Mouse (Mus musculus) neural tube, embryonic 11.5 days (tissue): Measurements from ENCODE around the gene Timd4. TPM values are rescaled to one million over a fixed set of nuclear protein-coding genes. Genes with fewer than 3 reads are reported as not detected.
A peak's percentile ranks its signal among the peaks of the same experiment; 100 is the strongest.

Source experiments
- ATAC-seq: fragments of 200-750 bp; cut with Nextera tagmentation; 2 replicates; pipeline ENCODE4 v1.8.0; 2017; ENCODE audit warnings: moderate number of reproducible peaks, mild to moderate bottlenecking, moderate TSS enrichment, moderate library complexity; ENCODE audit not compliant: insufficient read depth, low FRiP score, low TSS enrichment
- DNase-seq: peaks from one replicate; pipeline ENCODE4 v3.0.0-alpha.2; 2015; ENCODE audit warnings: low spot score
- H3K27ac ChIP-seq: fragments of 300-500 bp; sonication (generic); 2 replicates; pipeline ENCODE4 v1.5.1; 2014; ENCODE audit warnings: low read depth, mild to moderate bottlenecking, low read length
- H3K27me3 ChIP-seq: fragments of 300-500 bp; sonication (generic); 2 replicates; pipeline ENCODE4 v1.6.1; 2014; ENCODE audit warnings: mild to moderate bottlenecking, low read length, mixed read lengths; ENCODE audit not compliant: control insufficient read depth, insufficient read depth
- H3K36me3 ChIP-seq: fragments of 300-500 bp; sonication (generic); 2 replicates; pipeline ENCODE4 v1.6.1; 2014; ENCODE audit warnings: mild to moderate bottlenecking, low read length, moderate library complexity, mixed read lengths; ENCODE audit not compliant: control insufficient read depth, insufficient read depth
- H3K4me1 ChIP-seq: fragments of 300-500 bp; sonication (generic); 2 replicates; pipeline ENCODE4 v1.6.1; 2014; ENCODE audit warnings: low read length, mixed read lengths; ENCODE audit not compliant: control insufficient read depth, insufficient read depth
- H3K4me2 ChIP-seq: fragments of 300-500 bp; sonication (generic); 2 replicates; pipeline ENCODE4 v1.6.1; 2014; ENCODE audit warnings: low read depth, mild to moderate bottlenecking, moderate library complexity
- H3K4me3 ChIP-seq: fragments of 300-500 bp; sonication (generic); 2 replicates; pipeline ENCODE4 v1.5.1; 2014; ENCODE audit warnings: low read depth, low read length
- H3K9ac ChIP-seq: fragments of 300-500 bp; sonication (generic); 2 replicates; pipeline ENCODE4 v1.6.1; 2014; ENCODE audit warnings: mild to moderate bottlenecking, low read length
- H3K9me3 ChIP-seq: fragments of 300-500 bp; sonication (generic); 2 replicates; pipeline ENCODE4 v1.6.1; 2016; ENCODE audit warnings: low read length; ENCODE audit not compliant: control insufficient read depth
- WGBS: fragments of 180-500 bp; shearing (Covaris S2); extraction: QIAGEN DNeasy Blood & Tissue Kit; methylation state at CpG from one replicate; pipeline ENCODE4 v1.1.7; 2014; 5-methylcytosine and 5-hydroxymethylcytosine counted together
- polyA plus RNA-seq: library from polyadenylated mRNA; unstranded; fragments of >200 nt; fragmentation: Nextera tagmentation; extraction: Ambion mirVana; gene quantifications from 2 replicates; pipeline ENCODE4 v1.2.1, GENCODE M21; 2014

Timd4 gene
- polyA plus RNA-seq, 1 experiment from 2014 or later: 0.17 TPM

DNA sequence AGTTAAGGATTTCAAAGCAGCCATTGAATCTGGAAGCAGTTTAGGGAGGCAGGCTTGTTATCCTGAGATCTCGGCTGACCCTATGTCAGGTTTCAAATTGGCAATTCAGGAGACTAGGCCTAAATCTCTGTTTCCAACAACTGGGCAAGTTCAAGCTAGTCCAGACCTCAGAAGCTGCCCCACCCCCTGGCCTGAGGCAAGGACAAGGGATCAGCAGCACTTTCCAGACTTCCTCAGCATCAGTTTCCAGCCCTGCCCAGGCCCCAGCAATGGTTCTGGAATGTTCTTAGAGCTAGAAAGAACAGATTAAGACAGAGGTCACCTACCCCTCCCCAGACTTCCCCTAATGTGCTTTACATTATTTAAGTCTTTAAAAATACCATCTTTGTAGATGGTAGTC lies 36.1 kb downstream of the Timd4 start:
- H3K9me3 ChIP-seq: no peaks in the 10 kb centered on the region
- no peaks in the 10 kb centered on the region for H3K27me3 ChIP-seq
- no peak overlapping the region; the same call in 1 of the 2 replicates for H3K27ac ChIP-seq
- WGBS: 50% methylated on average over 1 of the region's 1 CpGs
- H3K4me3 ChIP-seq: no peak overlapping the region
- H3K9ac ChIP-seq: no peak overlapping the region
- no peak overlapping the region for H3K4me2 ChIP-seq
- DNase-seq (no peak), ATAC-seq (no peak)
- H3K4me1 ChIP-seq: no peaks in the 10 kb centered on the region
- H3K36me3 ChIP-seq: no peaks in the 10 kb centered on the region

DNA sequence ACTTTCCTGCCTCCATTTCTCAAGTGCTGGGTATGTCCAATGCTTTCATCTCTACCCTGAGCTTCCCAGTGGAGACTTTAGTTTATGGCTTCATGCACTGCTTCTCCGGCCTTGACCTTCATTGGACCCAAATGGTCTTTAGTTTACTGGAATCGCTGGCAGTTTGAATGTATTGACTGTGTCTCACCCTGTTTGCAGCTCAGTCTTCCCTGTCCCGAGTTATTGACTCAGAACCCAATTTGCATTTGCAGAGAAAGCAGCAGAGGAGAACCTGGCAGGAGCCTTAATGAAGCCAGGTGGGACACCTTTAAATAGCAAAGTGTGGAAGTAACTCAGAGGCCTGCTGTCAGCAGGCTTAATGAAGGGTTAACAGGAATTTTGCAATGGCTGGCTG lies 37.2 kb downstream of the Timd4 start:
- no peak overlapping the region for H3K9ac ChIP-seq
- H3K4me3 ChIP-seq: no peak overlapping the region
- ATAC-seq (no peak), DNase-seq (no peak)
- no peaks in the 10 kb centered on the region for H3K36me3 ChIP-seq
- H3K4me1 ChIP-seq: no peaks in the 10 kb centered on the region
- no peaks in the 10 kb centered on the region for H3K9me3 ChIP-seq
- H3K4me2 ChIP-seq: no peak overlapping the region
- H3K27ac ChIP-seq: no peak overlapping the region
- no peaks in the 10 kb centered on the region for H3K27me3 ChIP-seq
- 40% methylated on average over 3 of the region's 3 CpGs for WGBS

DNA sequence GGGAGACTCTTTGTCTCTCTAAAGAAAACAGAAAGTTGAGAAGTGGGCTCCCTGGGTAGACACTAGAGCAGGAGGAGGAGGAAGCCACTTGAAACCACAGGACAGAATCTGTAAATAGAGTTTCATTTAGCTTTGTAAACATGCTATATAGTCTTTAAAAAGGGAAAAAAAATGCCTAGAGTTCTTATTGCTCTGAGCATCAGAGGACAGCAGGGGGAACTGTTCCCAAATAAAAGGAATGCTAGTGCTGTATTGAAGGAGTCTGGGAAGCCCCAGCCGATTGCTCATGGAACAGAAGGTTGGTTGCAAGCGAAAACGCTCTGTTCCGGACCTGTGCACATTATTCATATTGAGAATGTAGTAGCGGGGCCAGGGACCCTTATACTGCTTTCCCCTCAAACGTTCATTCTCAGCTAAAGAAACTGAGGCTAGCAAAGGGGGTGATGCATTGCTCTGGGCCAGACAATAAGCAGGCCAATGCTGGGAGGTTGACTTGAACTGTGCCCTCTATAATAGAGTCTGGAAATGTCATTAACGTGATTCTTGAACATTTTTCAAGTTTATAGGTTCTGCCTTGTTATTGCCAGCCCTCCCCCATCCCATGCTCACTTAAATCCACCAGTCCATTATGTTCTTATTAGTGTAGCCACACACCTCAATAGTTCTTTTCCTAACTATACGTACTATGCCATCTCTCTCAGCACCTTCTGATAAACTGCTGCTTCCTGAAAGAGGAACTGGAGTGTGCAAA lies 37.8 kb downstream of the Timd4 start:
- Histone ChIP-seq H3K27ac (no peak overlapping the region), H3K4me1 (no peaks in the 10 kb centered on the region), H3K27me3 (no peaks in the 10 kb centered on the region), H3K9ac (no peak overlapping the region), H3K9me3 (no peaks in the 10 kb centered on the region), H3K4me2 (no peak overlapping the region), H3K4me3 (no peak overlapping the region), H3K36me3 (no peaks in the 10 kb centered on the region)
- 27% methylated on average over 8 of the region's 8 CpGs for WGBS
- no peak for ATAC-seq
- DNase-seq: peak; percentile 39

DNA sequence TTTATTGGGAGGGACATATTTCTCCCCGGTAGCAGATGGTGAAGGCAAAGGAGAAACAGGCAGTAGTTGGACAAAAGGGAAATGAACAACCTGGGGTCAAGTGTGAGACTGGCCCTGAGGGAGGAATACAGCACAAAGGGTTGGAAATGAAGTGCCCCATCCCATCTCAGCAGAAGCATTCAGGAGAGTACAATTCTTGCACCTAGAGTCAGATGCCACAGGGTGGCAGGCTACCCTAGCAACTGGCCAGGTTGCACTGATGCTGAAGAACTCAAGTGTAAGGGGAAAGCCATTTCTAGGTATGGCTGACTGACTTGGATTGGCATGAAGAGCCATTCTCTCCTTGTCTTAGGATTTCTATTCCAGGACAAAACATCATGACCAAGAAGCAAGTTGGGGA lies 54.2 kb downstream of the Timd4 start:
- H3K27me3 ChIP-seq: no peaks in the 10 kb centered on the region
- no peak overlapping the region for H3K27ac ChIP-seq
- H3K4me1 ChIP-seq: no peaks in the 10 kb centered on the region
- H3K4me2 ChIP-seq: no peak overlapping the region
- DNase-seq: peak; percentile 52
- H3K36me3 ChIP-seq: no peaks in the 10 kb centered on the region
- no peak overlapping the region for H3K4me3 ChIP-seq
- H3K9ac ChIP-seq: no peak overlapping the region
- H3K9me3 ChIP-seq: no peaks in the 10 kb centered on the region
- WGBS: 68% methylated on average over 1 of the region's 1 CpGs
- no peak; the same call in 1 of the 2 replicates for ATAC-seq

DNA sequence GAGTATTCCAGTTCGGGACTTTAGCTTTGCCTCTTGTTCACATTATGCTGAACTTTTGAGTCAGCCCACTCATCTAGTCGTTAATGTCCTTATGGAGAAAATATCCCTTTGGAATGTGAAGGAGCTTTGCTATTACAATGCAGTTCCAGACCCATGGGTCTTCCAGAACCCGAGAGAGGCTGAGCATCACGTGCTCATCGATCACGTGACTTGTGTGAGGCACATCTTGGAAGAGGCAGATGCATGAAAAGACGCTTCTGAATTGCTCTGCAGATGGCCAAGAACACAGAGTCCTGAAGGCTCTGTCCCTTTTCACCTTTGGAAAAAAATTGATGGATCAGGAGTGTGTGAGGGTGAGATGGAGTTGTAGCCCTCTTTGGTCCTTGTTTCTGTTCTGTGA lies 58.0 kb downstream of the Timd4 start:
- H3K4me3 ChIP-seq: no peak overlapping the region
- H3K27ac ChIP-seq: no peak overlapping the region
- ATAC-seq (no peak), DNase-seq (no peak)
- H3K4me2 ChIP-seq: no peak overlapping the region
- no peaks in the 10 kb centered on the region for H3K36me3 ChIP-seq
- H3K9ac ChIP-seq: no peak overlapping the region
- WGBS: 86% methylated on average over 7 of the region's 7 CpGs
- H3K9me3 ChIP-seq: no peaks in the 10 kb centered on the region
- no peaks in the 10 kb centered on the region for H3K27me3 ChIP-seq
- H3K4me1 ChIP-seq: no peaks in the 10 kb centered on the region

DNA sequence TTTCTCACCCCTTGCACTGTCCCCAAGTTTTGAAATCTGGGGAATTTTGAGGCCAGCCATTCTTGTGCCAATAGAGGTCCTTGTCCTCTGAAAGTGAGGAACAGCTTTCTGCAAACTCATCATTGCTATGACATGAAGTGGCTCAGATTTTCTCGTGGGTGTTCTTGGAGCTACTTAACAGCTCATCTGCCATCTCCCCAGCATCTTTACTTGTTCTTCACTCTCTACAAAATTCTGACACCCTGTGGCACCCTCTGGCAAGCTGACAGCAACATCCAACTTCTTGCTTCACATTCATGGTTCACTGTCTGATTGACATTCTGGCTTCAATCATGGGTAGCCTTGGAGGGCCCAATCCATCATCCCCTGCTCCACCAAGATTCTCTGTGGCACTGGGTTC lies 65.2 kb downstream of the Timd4 start:
- no peak overlapping the region for H3K27ac ChIP-seq
- H3K9ac ChIP-seq: no peak overlapping the region
- no peak overlapping the region for H3K4me3 ChIP-seq
- no peaks in the 10 kb centered on the region for H3K27me3 ChIP-seq
- WGBS: 76% methylated on average over 1 of the region's 1 CpGs
- H3K36me3 ChIP-seq: no peaks in the 10 kb centered on the region
- DNase-seq (no peak), ATAC-seq (no peak)
- H3K4me2 ChIP-seq: no peak overlapping the region
- H3K9me3 ChIP-seq: no peaks in the 10 kb centered on the region
- H3K4me1 ChIP-seq: no peaks in the 10 kb centered on the region

DNA sequence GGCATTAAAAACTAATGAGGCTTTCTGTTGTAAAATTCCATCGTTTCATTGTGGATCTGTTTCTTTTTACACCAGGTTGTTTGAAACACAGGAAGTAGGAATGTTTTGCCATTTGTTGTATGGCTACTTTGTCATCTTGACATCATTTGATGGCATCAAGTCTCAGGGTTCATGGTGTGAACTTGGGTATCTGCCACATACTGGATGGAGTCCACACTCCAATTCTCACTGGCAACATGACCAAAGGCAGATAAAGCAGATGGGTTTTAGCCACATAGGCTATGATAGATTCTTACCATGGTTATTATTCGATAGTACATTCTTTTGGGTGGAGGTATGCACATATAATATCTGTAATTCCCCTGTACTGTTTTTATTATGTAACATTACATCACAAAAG lies 71.9 kb downstream of the Timd4 start:
- Histone ChIP-seq H3K9me3 (no peaks in the 10 kb centered on the region), H3K36me3 (no peaks in the 10 kb centered on the region), H3K27me3 (no peaks in the 10 kb centered on the region), H3K4me3 (no peak overlapping the region), H3K27ac (no peak overlapping the region), H3K4me1 (no peaks in the 10 kb centered on the region), H3K4me2 (no peak overlapping the region), H3K9ac (no peak overlapping the region)
- DNase-seq (no peak), ATAC-seq (no peak)
- WGBS: 81% methylated on average over 2 of the region's 2 CpGs

DNA sequence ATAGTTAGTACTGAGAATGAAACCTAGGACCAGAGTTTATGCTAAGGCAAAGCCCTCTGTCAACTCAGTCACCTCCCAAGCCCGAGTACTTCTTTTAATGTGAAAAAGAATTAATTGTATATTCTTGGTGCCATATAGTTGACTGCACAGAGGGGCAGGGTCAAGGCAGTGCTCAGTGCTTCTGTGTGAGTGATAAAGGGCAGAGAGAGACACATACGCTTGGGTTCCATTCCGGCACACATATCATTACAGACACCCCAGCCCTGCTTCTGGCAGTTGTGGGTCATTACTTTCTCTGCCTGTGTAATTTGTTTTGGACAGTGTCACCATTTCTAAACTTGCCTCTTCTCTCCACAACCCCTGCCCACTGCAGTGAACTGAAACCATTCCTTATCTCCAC lies 78.5 kb downstream of the Timd4 start:
- no peaks in the 10 kb centered on the region for H3K36me3 ChIP-seq
- DNase-seq: no peak
- WGBS: 87% methylated on average over 3 of the region's 3 CpGs
- H3K9ac ChIP-seq: no peak overlapping the region
- H3K27ac ChIP-seq: no peak overlapping the region
- H3K27me3 ChIP-seq: no peaks in the 10 kb centered on the region
- no peak overlapping the region for H3K4me3 ChIP-seq
- H3K9me3 ChIP-seq: no peaks in the 10 kb centered on the region
- H3K4me2 ChIP-seq: no peak overlapping the region
- H3K4me1 ChIP-seq: no peaks in the 10 kb centered on the region
- ATAC-seq: no peak
